Mouse (Mus musculus): ENCODE results near the gene Cep55. TPM values are rescaled to one million over a fixed set of nuclear protein-coding genes. Genes with fewer than 3 reads are reported as not detected.

Gene Cep55
- polyA plus RNA-seq (2015; fragmentation: Nextera tagmentation; extraction: Ambion mirVana) = 8.2 and 9.6 TPM in 2 replicates

DNA sequence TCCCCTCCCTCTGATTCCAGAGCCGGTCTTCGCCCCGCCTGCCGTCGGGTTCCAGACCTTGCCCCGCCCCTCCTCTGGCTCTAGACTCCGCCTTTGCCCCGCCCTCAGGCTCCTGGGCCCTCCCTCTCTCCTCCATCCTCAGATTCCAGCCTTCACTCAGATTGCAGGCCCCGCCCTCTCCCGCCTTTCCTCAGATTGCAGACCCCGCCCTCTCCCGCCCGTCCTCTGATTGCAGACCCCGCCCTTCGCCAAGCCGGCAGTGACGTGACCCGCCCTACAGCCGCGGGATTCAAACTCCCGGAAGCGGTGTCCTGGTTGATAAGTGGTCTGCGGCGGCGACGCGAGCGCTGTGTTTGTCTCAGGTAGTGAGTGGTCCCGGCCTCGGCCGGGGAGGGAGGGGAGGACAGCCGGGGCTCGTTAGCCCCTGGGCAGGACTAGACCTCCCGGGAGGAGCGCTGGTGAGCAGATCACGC, at the start of gene Cep55:
Cep55 (plus strand) TSS at position 292 of the 473 bp plus-strand sequence.
- H3K4me3 ChIP-seq = peak within 1 kb of the TSS; percentile 68
- 0 out of 2 replicates have a peak, but pooled peaks cover 3% of the 10 kb centered on the region for H3K27me3 ChIP-seq
- peak within 1 kb of the TSS; percentile 69 for H3K9ac ChIP-seq
- H3K4me1 ChIP-seq (replicated peaks) = peaks cover 19% of the 10 kb centered on the region
- peak within 1 kb of the TSS; percentile 8 for H3K27ac ChIP-seq
- whole genome bisulfite sequencing = under 1% methylated on average over 34 of the region's 36 CpGs
- H3K9me3 ChIP-seq = no peaks in the 10 kb centered on the region
- peak within 1 kb of the TSS; percentile 92 for H3K4me2 ChIP-seq
- H3K36me3 ChIP-seq = no peaks in the 10 kb centered on the region
- peak; percentile 98 for ATAC-seq (ENCODE audit: low FRiP score)

DNA sequence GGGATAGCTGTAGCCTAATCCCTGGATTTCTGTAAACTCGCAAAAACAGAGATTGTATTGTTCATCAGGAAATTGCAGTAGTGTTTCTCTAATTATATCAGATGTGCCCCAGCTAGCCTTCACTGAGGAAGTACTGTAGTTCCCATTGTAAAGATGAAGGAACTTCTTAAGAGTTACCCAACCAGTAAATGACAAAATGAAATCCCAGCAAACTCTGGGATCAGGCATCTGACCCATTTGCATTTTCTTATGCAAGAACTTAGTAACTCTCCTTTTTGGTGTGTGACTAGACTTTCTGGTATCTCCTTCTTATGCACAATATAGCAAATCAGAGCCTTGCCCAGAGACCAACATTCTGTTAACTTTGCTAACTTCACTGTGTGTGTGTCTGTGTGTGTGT, 43.4 kb upstream of the Cep55 start:
- Histone ChIP-seq H3K9me3 (no peaks in the 10 kb centered on the region), H3K4me2 (no peak overlapping the region), H3K27ac (no peak overlapping the region), H3K27me3 (peaks cover 3% of the 10 kb centered on the region; the same call in 1 of the 2 replicates), H3K4me3 (no peak overlapping the region), H3K9ac (no peak overlapping the region), H3K36me3 (no peaks in the 10 kb centered on the region), H3K4me1 (replicated peaks) (peaks cover 8% of the 10 kb centered on the region)
- 82% methylated on average over 1 of the region's 1 CpGs for WGBS
- ATAC-seq (ENCODE audit: low FRiP score) = no peak

DNA sequence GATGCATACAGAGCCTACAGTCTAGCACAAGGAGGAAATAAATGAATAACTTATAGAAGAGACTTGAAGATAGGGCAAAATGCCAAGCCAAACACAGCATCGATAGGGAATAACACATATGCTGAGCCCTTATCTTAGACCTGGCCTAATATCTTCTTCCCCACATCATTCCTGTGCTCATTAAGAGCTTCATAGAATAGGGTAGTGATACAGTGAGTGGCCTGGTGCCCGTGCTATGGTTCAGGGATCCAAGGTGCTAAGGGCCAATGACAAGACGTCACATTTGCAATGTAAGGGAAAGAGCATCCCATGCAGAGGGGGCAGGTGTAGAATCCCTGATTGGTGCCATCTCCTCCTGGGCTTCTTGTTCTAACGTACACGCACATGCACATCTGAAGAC, 40.4 kb upstream of the Cep55 start:
- Histone ChIP-seq H3K4me2 (no peak overlapping the region), H3K27me3 (peaks cover 3% of the 10 kb centered on the region; the same call in 1 of the 2 replicates), H3K4me1 (replicated peaks) (peaks cover 8% of the 10 kb centered on the region), H3K9me3 (no peaks in the 10 kb centered on the region), H3K36me3 (no peaks in the 10 kb centered on the region), H3K9ac (no peak overlapping the region), H3K27ac (no peak overlapping the region), H3K4me3 (no peak overlapping the region)
- 93% methylated on average over 5 of the region's 5 CpGs for WGBS
- no peak for ATAC-seq (ENCODE audit: low FRiP score)

DNA sequence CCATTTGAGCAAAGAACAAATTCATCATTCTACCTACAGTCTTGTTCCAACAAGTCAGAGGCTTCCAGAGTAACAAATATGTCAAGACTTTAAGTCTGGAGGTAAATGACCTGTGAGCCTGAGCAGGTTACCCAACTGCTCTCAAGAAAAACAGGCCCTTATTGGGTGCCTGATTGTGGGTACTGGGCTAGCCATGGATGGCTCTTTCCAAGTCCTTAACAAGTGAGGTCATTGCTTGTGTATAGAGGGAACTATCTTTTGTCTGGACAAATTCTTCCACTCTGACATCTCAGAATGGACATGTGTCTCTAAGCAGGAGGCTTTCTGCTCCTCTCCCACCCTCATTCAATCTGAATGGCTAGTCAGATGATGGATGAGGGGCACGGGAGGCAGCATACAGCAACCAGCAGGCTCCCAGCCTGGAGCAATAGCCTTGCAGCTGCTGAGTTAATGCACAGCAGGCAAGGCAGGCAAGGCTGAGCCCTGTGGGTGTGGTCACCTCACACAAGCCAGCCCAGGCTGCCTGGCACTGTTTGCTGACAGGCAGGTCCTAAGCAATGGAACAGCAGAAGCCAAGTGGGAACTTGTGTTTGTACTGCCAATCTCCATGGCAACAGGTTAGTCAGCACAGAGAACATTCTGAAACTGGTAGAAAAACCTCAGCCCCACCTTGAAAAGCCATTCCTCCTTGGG, 39.5 kb upstream of the Cep55 start:
- 0% methylated on average over 1 of the region's 1 CpGs for WGBS
- Histone ChIP-seq H3K4me3 (no peak overlapping the region), H3K9me3 (no peaks in the 10 kb centered on the region), H3K4me2 (no peak overlapping the region), H3K36me3 (no peaks in the 10 kb centered on the region), H3K9ac (peak overlapping the region; percentile 39; the same call in 1 of the 2 replicates), H3K27me3 (peaks cover 3% of the 10 kb centered on the region; the same call in 1 of the 2 replicates), H3K27ac (no peak overlapping the region), H3K4me1 (replicated peaks) (peaks cover 8% of the 10 kb centered on the region)
- peak; percentile 84 for ATAC-seq (ENCODE audit: low FRiP score)

DNA sequence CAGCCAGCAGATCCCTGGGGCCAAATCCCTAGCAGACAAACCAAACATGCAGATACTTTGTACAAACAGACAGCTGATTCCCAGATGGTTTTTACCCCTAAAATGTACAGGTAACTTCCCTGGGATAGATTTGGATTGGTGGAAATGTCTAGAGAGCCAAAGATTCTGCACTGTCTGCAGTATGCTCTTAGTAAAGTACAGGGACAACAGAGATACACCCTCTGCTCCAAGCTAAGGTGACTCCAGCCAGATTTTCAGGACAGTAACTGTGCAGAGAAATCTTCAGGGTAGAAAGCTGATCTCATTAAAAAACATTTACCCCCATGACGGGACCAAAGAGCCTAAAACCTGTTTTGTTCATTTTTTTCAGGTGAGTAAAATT, 38.9 kb upstream of the Cep55 start:
- Histone ChIP-seq H3K4me3 (no peak overlapping the region), H3K9ac (no peak overlapping the region), H3K27me3 (peaks cover 3% of the 10 kb centered on the region; the same call in 1 of the 2 replicates), H3K27ac (no peak overlapping the region), H3K4me2 (no peak overlapping the region), H3K9me3 (no peaks in the 10 kb centered on the region), H3K36me3 (no peaks in the 10 kb centered on the region), H3K4me1 (replicated peaks) (peaks cover 8% of the 10 kb centered on the region)
- peak; percentile 28; the same call in 1 of the 2 replicates for ATAC-seq (ENCODE audit: low FRiP score)
- 56% methylated on average over 1 of the region's 1 CpGs for WGBS

DNA sequence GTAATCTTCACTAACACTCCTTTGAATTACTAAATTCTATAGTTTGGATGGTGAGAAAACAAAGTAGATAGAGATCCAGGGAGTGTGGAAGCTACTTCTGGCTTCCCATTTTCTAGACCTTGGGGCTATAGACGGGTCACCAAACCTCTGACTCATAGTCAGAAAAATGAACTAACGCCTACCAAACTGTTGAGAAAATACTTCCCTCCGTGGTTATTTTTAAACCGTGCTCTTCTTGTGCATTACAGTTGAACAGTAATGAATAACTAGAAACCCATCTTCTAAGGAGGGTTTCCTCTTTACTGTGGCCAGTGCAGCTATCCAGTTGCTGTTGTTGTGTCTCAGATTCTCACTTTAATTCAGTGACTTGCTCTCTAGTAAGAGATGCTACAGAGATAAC, 32.1 kb upstream of the Cep55 start:
- no peak overlapping the region for H3K4me3 ChIP-seq
- H3K4me2 ChIP-seq = no peak overlapping the region
- no peak overlapping the region for H3K27ac ChIP-seq
- H3K4me1 ChIP-seq (replicated peaks) = no peaks in the 10 kb centered on the region
- no peak for ATAC-seq (ENCODE audit: low FRiP score)
- H3K36me3 ChIP-seq = no peaks in the 10 kb centered on the region
- no peaks in the 10 kb centered on the region for H3K9me3 ChIP-seq
- no peak overlapping the region for H3K9ac ChIP-seq
- 80% methylated on average over 4 of the region's 4 CpGs for WGBS
- H3K27me3 ChIP-seq = no peaks in the 10 kb centered on the region

DNA sequence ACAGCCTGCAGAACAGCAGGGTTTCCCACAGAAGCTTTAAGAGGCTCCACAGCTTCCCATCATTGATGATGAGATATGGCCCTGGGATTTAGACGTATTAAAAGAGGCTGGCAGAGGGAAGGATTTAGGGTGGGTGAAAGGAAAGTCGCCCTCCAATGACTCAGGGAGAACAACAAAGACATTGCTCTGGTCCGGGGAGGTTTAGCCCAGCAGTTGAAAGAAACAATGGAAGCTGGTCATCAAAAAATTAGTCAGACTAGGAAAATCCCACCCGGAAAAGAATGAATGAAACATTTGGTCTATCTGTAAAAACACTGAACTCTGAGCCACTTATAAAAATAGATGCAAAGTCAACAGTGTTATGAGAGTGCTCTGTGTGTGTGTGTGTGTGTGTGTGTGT, 31.2 kb upstream of the Cep55 start:
- Histone ChIP-seq H3K4me3 (no peak overlapping the region), H3K4me2 (no peak overlapping the region), H3K36me3 (no peaks in the 10 kb centered on the region), H3K27me3 (no peaks in the 10 kb centered on the region), H3K27ac (no peak overlapping the region), H3K4me1 (replicated peaks) (no peaks in the 10 kb centered on the region), H3K9ac (no peak overlapping the region), H3K9me3 (no peaks in the 10 kb centered on the region)
- no peak for ATAC-seq (ENCODE audit: low FRiP score)
- whole genome bisulfite sequencing = 54% methylated on average over 4 of the region's 4 CpGs

DNA sequence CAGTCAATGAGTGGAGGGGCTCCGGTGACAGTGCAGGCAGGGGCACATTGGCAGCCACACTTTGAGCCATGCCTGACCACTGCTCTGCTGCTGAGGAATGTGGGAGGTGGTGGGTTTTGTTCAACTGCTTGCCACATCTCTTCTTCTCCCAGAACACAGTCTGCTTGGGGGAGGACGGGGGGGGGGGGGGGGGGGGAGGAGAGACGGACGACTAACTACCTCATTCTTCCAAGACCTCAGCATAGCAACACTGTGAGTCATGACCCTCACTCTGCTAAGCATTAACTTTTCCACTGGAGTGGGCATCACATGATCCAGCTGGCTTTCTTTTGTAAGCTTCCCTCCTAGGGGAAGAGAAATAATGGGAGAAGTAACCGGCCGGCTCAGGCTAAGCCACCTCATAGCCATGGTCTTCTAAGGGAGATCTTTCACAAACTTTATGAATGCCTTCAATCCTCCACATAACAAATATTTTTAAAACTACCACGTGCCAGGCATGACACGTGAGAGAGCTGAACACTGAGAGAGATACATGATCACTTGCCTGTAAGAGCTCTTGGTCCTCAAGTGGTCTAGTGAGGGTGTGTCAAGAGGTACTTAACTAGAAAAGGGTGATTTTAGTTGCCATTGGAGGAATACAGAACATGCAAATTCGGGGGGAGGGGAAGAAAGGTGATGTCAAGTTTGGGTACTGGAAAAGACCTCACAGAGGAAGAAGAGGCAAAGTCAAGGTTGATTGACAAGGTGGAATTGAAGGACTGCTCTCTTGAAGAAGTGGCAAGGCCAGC, 29.4 kb upstream of the Cep55 start:
- H3K4me3 ChIP-seq = no peak overlapping the region
- no peak for ATAC-seq (ENCODE audit: low FRiP score)
- 39% methylated on average over 9 of the region's 9 CpGs for whole genome bisulfite sequencing
- H3K4me2 ChIP-seq = no peak overlapping the region
- H3K27me3 ChIP-seq = no peaks in the 10 kb centered on the region
- no peaks in the 10 kb centered on the region for H3K4me1 ChIP-seq (replicated peaks)
- no peak overlapping the region for H3K9ac ChIP-seq
- no peaks in the 10 kb centered on the region for H3K9me3 ChIP-seq
- H3K36me3 ChIP-seq = no peaks in the 10 kb centered on the region
- H3K27ac ChIP-seq = no peak overlapping the region

DNA sequence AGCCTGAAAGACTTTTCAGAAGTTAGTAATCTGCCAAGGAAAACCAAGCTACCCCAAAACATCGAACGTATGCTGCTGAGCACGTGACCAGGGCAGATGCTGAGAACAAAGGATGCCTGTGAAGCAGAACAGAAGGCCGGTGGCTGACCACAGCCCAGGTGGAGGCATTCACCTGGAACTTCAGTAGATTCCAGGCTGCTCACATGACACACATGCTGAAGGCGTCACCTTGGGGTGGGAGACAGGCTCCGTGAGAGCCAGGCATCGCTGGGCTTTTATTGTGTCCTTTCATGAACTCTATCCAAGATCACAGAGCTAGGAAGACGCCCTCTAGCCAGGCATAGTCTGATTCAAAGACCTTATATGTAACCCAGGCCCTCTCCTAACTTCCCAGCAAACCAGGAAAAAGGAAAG, 28.6 kb upstream of the Cep55 start:
- Histone ChIP-seq H3K4me3 (no peak overlapping the region), H3K27me3 (peaks cover 3% of the 10 kb centered on the region; the same call in 1 of the 2 replicates), H3K4me1 (replicated peaks) (no peaks in the 10 kb centered on the region), H3K4me2 (no peak overlapping the region), H3K9me3 (no peaks in the 10 kb centered on the region), H3K27ac (no peak overlapping the region), H3K9ac (no peak overlapping the region), H3K36me3 (no peaks in the 10 kb centered on the region)
- 75% methylated on average over 8 of the region's 8 CpGs for WGBS
- no peak for ATAC-seq (ENCODE audit: low FRiP score)

DNA sequence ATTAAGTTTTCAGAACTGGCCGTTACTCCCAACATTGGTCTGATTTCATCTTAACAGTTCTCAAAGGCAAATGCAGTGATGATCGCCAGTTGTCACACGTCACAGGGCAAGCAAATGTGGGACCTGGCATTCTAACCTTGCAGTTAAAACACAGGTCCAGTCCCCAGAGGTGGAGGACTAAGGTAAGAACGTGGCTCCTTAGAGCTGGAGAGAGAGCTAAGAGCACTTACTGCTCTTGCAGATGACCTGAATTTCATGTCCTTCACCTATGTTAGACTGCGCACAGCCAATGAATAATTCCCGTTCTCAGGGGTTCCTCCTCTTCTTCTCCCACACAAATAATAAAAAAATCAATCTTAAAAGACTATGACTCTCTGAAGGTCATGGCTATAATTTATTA, 27.4 kb upstream of the Cep55 start:
- peaks cover 6% of the 10 kb centered on the region; the same call in 1 of the 2 replicates for H3K27me3 ChIP-seq
- WGBS = 87% methylated on average over 6 of the region's 6 CpGs
- no peak overlapping the region for H3K27ac ChIP-seq
- H3K4me1 ChIP-seq (replicated peaks) = no peaks in the 10 kb centered on the region
- no peaks in the 10 kb centered on the region for H3K9me3 ChIP-seq
- H3K36me3 ChIP-seq = no peaks in the 10 kb centered on the region
- no peak for ATAC-seq (ENCODE audit: low FRiP score)
- no peak overlapping the region for H3K4me2 ChIP-seq
- H3K4me3 ChIP-seq = no peak overlapping the region
- H3K9ac ChIP-seq = no peak overlapping the region

DNA sequence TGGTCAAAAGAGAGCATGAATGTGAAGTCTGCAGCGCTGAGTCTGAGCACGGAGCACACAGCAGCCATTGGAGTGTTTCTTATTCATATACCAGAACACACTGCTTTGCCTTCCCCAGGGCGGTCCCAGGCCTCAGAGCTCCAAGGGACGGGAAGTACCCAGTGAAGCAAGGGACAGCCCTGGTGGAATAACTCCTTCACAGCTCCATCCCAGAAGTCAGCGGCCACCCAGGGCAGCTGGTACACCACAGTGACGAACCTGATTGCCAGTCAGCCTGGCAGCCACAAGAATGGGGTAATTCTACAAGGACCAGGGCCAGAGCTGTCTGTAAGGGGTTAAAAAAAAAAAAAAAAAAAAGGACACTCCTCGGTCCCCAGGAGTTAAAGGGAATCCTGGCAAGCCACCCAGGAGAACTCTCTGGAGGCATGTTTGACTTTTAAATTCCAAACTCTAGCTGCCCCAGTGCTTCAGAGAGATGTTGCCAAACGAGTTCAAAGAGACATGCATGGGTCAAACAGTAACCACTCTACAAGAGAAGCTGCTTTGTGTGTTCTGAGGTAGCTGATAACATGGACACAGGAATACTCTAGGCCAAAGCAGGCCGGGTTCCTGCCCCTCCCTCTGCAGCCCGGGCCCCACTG, 26.8 kb upstream of the Cep55 start:
- no peak for ATAC-seq (ENCODE audit: low FRiP score)
- Histone ChIP-seq H3K9me3 (no peaks in the 10 kb centered on the region), H3K27me3 (peaks cover 6% of the 10 kb centered on the region; the same call in 1 of the 2 replicates), H3K9ac (no peak overlapping the region), H3K4me2 (no peak overlapping the region), H3K36me3 (no peaks in the 10 kb centered on the region), H3K4me3 (no peak overlapping the region), H3K4me1 (replicated peaks) (no peaks in the 10 kb centered on the region), H3K27ac (no peak overlapping the region)
- WGBS = 72% methylated on average over 10 of the region's 10 CpGs

DNA sequence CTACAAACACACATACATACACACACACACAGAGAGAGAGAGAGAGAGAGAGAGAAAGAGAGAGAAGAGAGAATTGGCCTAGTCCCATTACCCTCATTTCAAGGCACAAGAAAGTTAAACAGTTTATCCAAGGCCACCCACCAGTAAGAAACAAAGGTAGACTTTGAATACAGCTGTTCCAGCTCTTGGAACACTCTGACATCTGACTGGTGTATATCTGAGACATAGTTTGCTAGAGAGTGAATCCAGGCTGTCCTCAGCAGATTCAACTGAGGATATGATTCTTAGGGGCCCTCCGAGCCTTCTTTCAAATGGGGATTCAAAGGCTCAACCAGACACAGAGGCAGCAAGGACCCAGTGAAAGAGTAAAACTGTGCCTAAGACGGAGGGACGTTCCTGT, 25.5 kb upstream of the Cep55 start:
- ATAC-seq (ENCODE audit: low FRiP score) = no peak
- 85% methylated on average over 3 of the region's 3 CpGs for WGBS

More for the DNA sequence above, 25.5 kb upstream of the Cep55 start:
- H3K4me2 ChIP-seq = no peak overlapping the region
- no peak overlapping the region for H3K27ac ChIP-seq
- no peak overlapping the region for H3K9ac ChIP-seq
- H3K36me3 ChIP-seq = no peaks in the 10 kb centered on the region
- no peaks in the 10 kb centered on the region for H3K4me1 ChIP-seq (replicated peaks)
- no peaks in the 10 kb centered on the region for H3K9me3 ChIP-seq
- H3K27me3 ChIP-seq = peaks cover 6% of the 10 kb centered on the region; the same call in 1 of the 2 replicates
- H3K4me3 ChIP-seq = no peak overlapping the region

All from hindbrain, embryonic 13.5 days (tissue).